Mouse (Mus musculus) Patski (cell line): Measurements from ENCODE around the gene Sumo1. TPM values are rescaled to one million over a fixed set of nuclear protein-coding genes. Genes with fewer than 3 reads are reported as not detected.

Source experiments
- ATAC-seq: fragments of 100-300 bp; one replicate; pipeline ENCODE4 v1.8.0; 2021
- CTCF ChIA-PET: fragments of 350-600 bp; sonication (Branson Sonifier 250); formaldehyde crosslinking; loops from one replicate; lab custom pipeline; 2022; ENCODE audit warnings: inconsistent platforms; lab: Charles Lee
- POLR2A ChIA-PET: fragments of 350-600 bp; sonication (Branson Sonifier 250); formaldehyde crosslinking; loops from one replicate; lab custom pipeline; 2022; ENCODE audit warnings: antibody characterized with exemption, inconsistent platforms; lab: Charles Lee
- DNase-seq: peaks from one replicate; pipeline ENCODE4 v3.0.0-alpha.2; 2011; ENCODE audit warnings: low read depth, low spot score
- H3K27me3 ChIP-seq: fragments of 371-371 bp; one replicate; pipeline ENCODE4 v1.5.1; 2021
- CTCF ChIP-seq: fragments of 100-300 bp; IDR thresholded peaks from one replicate; pipeline ENCODE4 v1.5.1; 2021
- in situ Hi-C: fragments of 300-500 bp; cut with MboI; formaldehyde crosslinking; loops from 3 replicates; pipeline ENCODE4 v1.11.1; 2018; ENCODE audit warnings: low pct_unique_long_range_greater_than_20kb, mixed read lengths
- polyA plus RNA-seq: library from polyadenylated mRNA; unstranded; gene quantifications from one replicate; pipeline ENCODE4 v1.2.3, GENCODE M21; 2021

Gene Sumo1
- polyA plus RNA-seq, 1 experiment from 2014 or later: 173 TPM

GRCm38 (mm10) chr1:59540537-59541148 lies 130.0 kb downstream of the Sumo1 start:
- in situ Hi-C loops: no loop called here
- no peak for DNase-seq
- ChIA-PET CTCF (no interaction called here), POLR2A (no interaction called here)
- ATAC-seq: no peak
- TF ChIP-seq CTCF: no peak
- no peaks in the 10 kb centered on the region for H3K27me3 ChIP-seq

GRCm38 (mm10) chr1:59538381-59538780 lies 132.3 kb downstream of the Sumo1 start:
- POLR2A ChIA-PET: interaction anchor here (0.7 to 1.2 kb wide), 2 partner anchors 9 to 31 kb away, joined by 3 to 4 read pairs; no protein-coding TSS in a partner anchor
- no peak for TF ChIP-seq CTCF
- H3K27me3 ChIP-seq: no peaks in the 10 kb centered on the region
- DNase-seq: no peak
- no peak for ATAC-seq
- in situ Hi-C loops: no loop called here
- CTCF ChIA-PET: no interaction called here

Other genes starting within 250 kb of the Sumo1 start
- gene Fzd7, start 188.4 kb downstream of the Sumo1 start, polyA plus RNA-seq: 30.8 TPM
- 0.13 TPM for gene Gm973, start 154.6 kb downstream of the Sumo1 start, polyA plus RNA-seq
- 189 TPM for gene Nop58, start 14.1 kb upstream of the Sumo1 start, polyA plus RNA-seq
- gene Bmpr2, start 92.6 kb upstream of the Sumo1 start, polyA plus RNA-seq: 22.1 TPM
- 20.7 TPM for gene Fam117b, start 242.2 kb upstream of the Sumo1 start, polyA plus RNA-seq